Mouse (Mus musculus) stomach, embryonic 14.5 days (tissue): ENCODE measurements around the gene Rps2. TPM values are rescaled to one million over a fixed set of nuclear protein-coding genes. Genes with fewer than 3 reads are reported as not detected.

Source experiments
- ATAC-seq: fragments of 200-750 bp; cut with Nextera tagmentation; 2 replicates; pipeline ENCODE4 v1.8.0; 2017; ENCODE audit warnings: low read depth, moderate TSS enrichment; ENCODE audit not compliant: insufficient number of reproducible peaks, insufficient read depth, low FRiP score
- H3K27ac ChIP-seq: fragments of 300-500 bp; sonication (generic); 2 replicates; pipeline ENCODE4 v1.5.1; 2014; ENCODE audit warnings: mild to moderate bottlenecking, low read length, moderate library complexity, mixed read lengths
- H3K27me3 ChIP-seq: fragments of 300-500 bp; sonication (generic); 2 replicates; pipeline ENCODE4 v1.6.1; 2014; ENCODE audit warnings: low read length, control low read depth, mixed read lengths; ENCODE audit not compliant: control insufficient read depth, insufficient read depth
- H3K36me3 ChIP-seq: fragments of 300-500 bp; sonication (generic); 2 replicates; pipeline ENCODE4 v1.6.1; 2014; ENCODE audit warnings: mild to moderate bottlenecking, control low read depth, low read length, moderate library complexity, mixed read lengths; ENCODE audit not compliant: control insufficient read depth, insufficient read depth
- H3K4me1 ChIP-seq: fragments of 300-500 bp; sonication (generic); 2 replicates; pipeline ENCODE4 v1.6.1; 2014; ENCODE audit warnings: low read length, control low read depth, mixed read lengths; ENCODE audit not compliant: control insufficient read depth, insufficient read depth
- H3K4me2 ChIP-seq: fragments of 300-500 bp; sonication (generic); replicated peaks from 2 replicates; pipeline ENCODE4 v1.6.1; 2014; ENCODE audit warnings: low read depth, low read length, control low read depth
- H3K4me3 ChIP-seq: fragments of 300-500 bp; sonication (generic); 2 replicates; pipeline ENCODE4 v1.5.1; 2014; ENCODE audit warnings: low read depth, low read length, control low read depth
- H3K9ac ChIP-seq: fragments of 300-500 bp; sonication (generic); replicated peaks from 2 replicates; pipeline ENCODE4 v1.6.1; 2014; ENCODE audit warnings: low read depth, mild to moderate bottlenecking, control low read depth, low read length, moderate library complexity, mixed read lengths
- H3K9me3 ChIP-seq: fragments of 300-500 bp; sonication (generic); 2 replicates; pipeline ENCODE4 v1.6.1; 2016; ENCODE audit warnings: low read depth, low read length, control low read depth; ENCODE audit not compliant: control insufficient read depth
- WGBS: fragments of 180-500 bp; shearing (Covaris S2); extraction: QIAGEN DNeasy Blood & Tissue Kit; methylation state at CpG from one replicate; pipeline ENCODE4 v1.1.7; 2014; 5-methylcytosine and 5-hydroxymethylcytosine counted together
- polyA plus RNA-seq: library from polyadenylated mRNA; unstranded; fragments of >200 nt; fragmentation: Nextera tagmentation; extraction: Ambion mirVana; gene quantifications from 2 replicates; pipeline ENCODE4 v1.2.1, GENCODE M21; 2014

Rps2 gene
- polyA plus RNA-seq, 1 experiment from 2014 or later: 1,587 TPM

- no peak overlapping the region for H3K9ac ChIP-seq
- H3K27me3 ChIP-seq: no peaks in the 10 kb centered on the region
- no peak overlapping the region for H3K4me3 ChIP-seq
- 93% methylated on average over 5 of the region's 5 CpGs for WGBS
- H3K4me1 ChIP-seq: peaks cover 7% of the 10 kb centered on the region
- H3K27ac ChIP-seq: no peak overlapping the region
- no peaks in the 10 kb centered on the region for H3K9me3 ChIP-seq
- H3K4me2 ChIP-seq: no peak overlapping the region
- ATAC-seq: no peak
- H3K36me3 ChIP-seq: peaks cover 45% of the 10 kb centered on the region
Measured at GRCm38 (mm10) chr17:24676877-24677276, 41.0 kb upstream of the Rps2 start.

GRCm38 (mm10) chr17:24677500-24678080, 40.3 kb upstream of the Rps2 start:
- Histone ChIP-seq H3K27ac (no peak overlapping the region), H3K9ac (no peak overlapping the region), H3K4me3 (no peak overlapping the region), H3K9me3 (no peaks in the 10 kb centered on the region), H3K27me3 (no peaks in the 10 kb centered on the region), H3K36me3 (peaks cover 48% of the 10 kb centered on the region), H3K4me2 (no peak overlapping the region), H3K4me1 (no peaks in the 10 kb centered on the region)
- peak; percentile 84 for ATAC-seq
- 83% methylated on average over 24 of the region's 24 CpGs for WGBS

GRCm38 (mm10) chr17:24686514-24686913, 31.4 kb upstream of the Rps2 start:
- no peak overlapping the region for H3K4me3 ChIP-seq
- no peak for ATAC-seq
- no peak overlapping the region for H3K9ac ChIP-seq
- H3K36me3 ChIP-seq: peaks cover 7% of the 10 kb centered on the region
- peaks cover 15% of the 10 kb centered on the region; the same call in 1 of the 2 replicates for H3K4me1 ChIP-seq
- H3K27ac ChIP-seq: no peak overlapping the region
- 32% methylated on average over 16 of the region's 16 CpGs for WGBS
- H3K9me3 ChIP-seq: no peaks in the 10 kb centered on the region
- H3K4me2 ChIP-seq: no peak overlapping the region
- H3K27me3 ChIP-seq: peaks cover 32% of the 10 kb centered on the region

GRCm38 (mm10) chr17:24687146-24687595, 30.7 kb upstream of the Rps2 start:
- H3K36me3 ChIP-seq: peaks cover under 1% of the 10 kb centered on the region; the same call in 1 of the 2 replicates
- peaks cover 15% of the 10 kb centered on the region; the same call in 1 of the 2 replicates for H3K4me1 ChIP-seq
- peak overlapping the region; percentile 51 for H3K4me2 ChIP-seq
- peak overlapping the region; percentile 31 for H3K4me3 ChIP-seq
- no peaks in the 10 kb centered on the region for H3K9me3 ChIP-seq
- H3K27me3 ChIP-seq: peaks cover 32% of the 10 kb centered on the region
- no peak overlapping the region for H3K27ac ChIP-seq
- WGBS: 2% methylated on average over 25 of the region's 25 CpGs
- H3K9ac ChIP-seq: no peak overlapping the region
- ATAC-seq: 0 out of 2 replicates have a peak, but pooled peaks have one; percentile 54

- WGBS: 21% methylated on average over 23 of the region's 23 CpGs
- Histone ChIP-seq H3K9me3 (no peaks in the 10 kb centered on the region), H3K9ac (no peak overlapping the region), H3K4me3 (peak overlapping the region; percentile 31), H3K27ac (no peak overlapping the region), H3K4me2 (peak overlapping the region; percentile 51), H3K27me3 (peaks cover 32% of the 10 kb centered on the region), H3K36me3 (peaks cover 3% of the 10 kb centered on the region; the same call in 1 of the 2 replicates), H3K4me1 (peaks cover 15% of the 10 kb centered on the region; the same call in 1 of the 2 replicates)
- no peak for ATAC-seq
Measured at GRCm38 (mm10) chr17:24687599-24687998, 30.3 kb upstream of the Rps2 start.

GRCm38 (mm10) chr17:24689251-24690081, 28.4 kb upstream of the Rps2 start, which contains the start of gene Syngr3:
TSS of gene Syngr3 (minus strand) at chr17:24689955.
- Histone ChIP-seq H3K36me3 (peaks cover 9% of the 10 kb centered on the region), H3K9me3 (no peaks in the 10 kb centered on the region), H3K9ac (0 out of 2 replicates have a peak within 1 kb of the TSS, but pooled peaks have one; percentile 25), H3K27me3 (peaks cover 32% of the 10 kb centered on the region), H3K4me3 (peak within 1 kb of the TSS; percentile 44), H3K4me1 (peaks cover 15% of the 10 kb centered on the region; the same call in 1 of the 2 replicates), H3K4me2 (peak within 1 kb of the TSS; percentile 85), H3K27ac (no peak within 1 kb of the TSS)
- no peak for ATAC-seq
- under 1% methylated on average over 51 of the region's 55 CpGs for WGBS

GRCm38 (mm10) chr17:24692385-24692784, 25.5 kb upstream of the Rps2 start:
- ATAC-seq: no peak
- Histone ChIP-seq H3K27me3 (peaks cover 30% of the 10 kb centered on the region), H3K4me1 (peaks cover 26% of the 10 kb centered on the region; the same call in 1 of the 2 replicates), H3K4me2 (no peak overlapping the region), H3K9ac (no peak overlapping the region), H3K4me3 (no peak overlapping the region), H3K9me3 (no peaks in the 10 kb centered on the region), H3K36me3 (peaks cover 9% of the 10 kb centered on the region), H3K27ac (no peak overlapping the region)
- 90% methylated on average over 5 of the region's 5 CpGs for WGBS

- Histone ChIP-seq H3K9ac (peak overlapping the region; percentile 71), H3K27me3 (peaks cover 4% of the 10 kb centered on the region), H3K9me3 (no peaks in the 10 kb centered on the region), H3K4me2 (peak overlapping the region; percentile 82), H3K36me3 (peaks cover 20% of the 10 kb centered on the region), H3K4me3 (peak overlapping the region; percentile 90), H3K27ac (peak overlapping the region; percentile 84), H3K4me1 (peaks cover 24% of the 10 kb centered on the region)
- ATAC-seq: no peak
- 6% methylated on average over 51 of the region's 51 CpGs for WGBS
Measured at GRCm38 (mm10) chr17:24695326-24696010, 22.4 kb upstream of the Rps2 start.
